Mouse (Mus musculus): Measurements from ENCODE around the gene Dcx.

The Dcx gene

DNA sequence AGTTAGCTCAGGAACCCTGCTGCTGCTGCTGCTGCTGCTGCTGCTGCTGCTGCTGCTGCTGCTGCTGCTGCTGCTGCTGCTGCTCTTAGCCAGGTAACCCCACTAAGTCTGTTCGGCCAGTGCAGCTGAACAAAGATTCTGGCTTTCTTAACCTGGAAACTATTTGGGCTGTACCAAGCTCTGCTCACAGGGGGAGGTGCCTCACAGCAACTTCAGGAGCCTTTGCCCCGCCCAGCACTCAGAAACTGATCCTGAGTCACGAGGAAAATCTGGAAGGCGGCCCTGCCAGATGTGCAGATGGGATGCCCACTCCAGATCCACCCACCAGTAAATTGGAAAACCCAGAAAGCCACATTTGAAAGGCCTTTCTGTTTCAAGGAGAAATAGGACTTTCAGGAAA lies 105.9 kb downstream of the Dcx start, which contains the start of gene Capn6:
Capn6 (minus strand) TSS at position 203 of the 400 bp plus-strand sequence.
- DNase-seq (ENCODE audit: low read depth, low spot score) = no peak

DNA sequence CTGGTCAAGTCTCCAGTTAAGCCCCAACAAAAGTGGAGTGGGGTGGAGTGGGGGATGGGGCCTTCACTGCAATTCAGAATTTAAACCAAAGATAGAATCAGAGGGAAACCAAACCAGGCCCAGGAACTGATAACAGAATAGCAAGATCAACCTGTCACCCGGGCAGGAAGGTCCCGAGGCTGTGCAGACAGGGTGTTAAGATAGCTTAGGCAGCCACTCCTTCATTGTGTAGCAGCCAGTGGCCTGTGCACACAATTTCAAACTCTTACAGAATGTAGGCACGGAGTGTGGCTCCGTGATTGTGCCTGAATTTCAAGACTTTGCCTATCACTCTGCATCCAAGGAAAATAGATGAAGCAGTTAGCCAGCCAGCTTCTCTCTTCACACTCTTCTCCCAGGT lies 106.6 kb downstream of the Dcx start:
- no peak for DNase-seq (ENCODE audit: low read depth, low spot score)

DNA sequence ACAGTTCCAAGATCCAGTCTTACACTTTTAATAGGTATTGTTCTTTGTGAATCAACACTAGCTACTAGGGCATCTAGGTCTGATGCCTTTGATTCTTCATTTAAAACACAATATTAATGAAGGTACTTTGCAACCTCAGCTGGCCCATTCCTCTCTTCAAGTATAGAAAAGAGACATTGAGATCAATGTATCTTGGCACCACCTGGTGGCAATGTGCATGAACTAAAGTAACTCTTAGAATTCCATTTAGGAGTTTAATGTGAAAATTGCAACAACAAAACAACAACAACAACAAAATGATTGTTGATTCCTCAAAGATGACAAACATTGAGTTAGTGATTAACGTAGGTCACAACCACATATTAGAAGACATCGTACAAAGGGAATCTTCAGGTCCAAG lies 114.2 kb downstream of the Dcx start:
- no peak for DNase-seq (ENCODE audit: low read depth, low spot score)

DNA sequence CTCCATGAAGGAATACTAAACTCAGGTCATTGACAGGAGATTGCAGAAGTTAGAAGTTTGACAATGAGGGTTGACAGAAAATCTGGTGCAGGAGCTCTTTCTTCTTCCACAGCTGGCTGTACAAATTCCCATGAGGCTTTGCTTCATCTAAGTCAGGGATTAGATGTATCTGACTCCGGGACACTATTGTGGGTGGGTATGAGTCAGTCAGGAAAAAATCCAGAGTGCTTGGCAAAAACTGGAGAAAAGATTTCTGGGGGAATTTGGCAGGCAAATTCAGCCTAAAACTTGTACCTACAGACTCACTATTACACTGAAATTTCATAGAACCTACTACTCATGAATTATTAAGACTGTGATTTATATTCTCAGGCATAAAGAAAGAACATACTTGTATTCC lies 117.2 kb downstream of the Dcx start:
- no peak for DNase-seq (ENCODE audit: low read depth, low spot score)
